Mouse (Mus musculus) spleen, adult 2 months (tissue): ENCODE measurements around the gene Zfhx3. TPM values are rescaled to one million over a fixed set of nuclear protein-coding genes. Genes with fewer than 3 reads are reported as not detected.

ENCODE experiments used
- DNase-seq, 2 experiments: peaks; one replicate each; pipeline versions ENCODE4 v3.0.0 to v3.0.0-alpha.2; 2012 to 2021; ENCODE audit warnings: low spot score in 2 of 2, low read depth in 1 of 2
- H3K27ac ChIP-seq: fragments of 200-500 bp; 2 replicates; pipeline ENCODE4 v1.5.1; 2012; ENCODE audit warnings: low read length, inconsistent platforms; ENCODE audit not compliant: insufficient read depth
- H3K27me3 ChIP-seq: fragments of 200-500 bp; 2 replicates; pipeline ENCODE4 v1.6.1; 2012; ENCODE audit warnings: mild to moderate bottlenecking, moderate library complexity, low read length, inconsistent platforms; ENCODE audit not compliant: control insufficient read depth, insufficient read depth
- H3K36me3 ChIP-seq: fragments of 200-500 bp; 2 replicates; pipeline ENCODE4 v1.6.1; 2012; ENCODE audit warnings: mild to moderate bottlenecking, low read length, inconsistent platforms; ENCODE audit not compliant: control insufficient read depth, insufficient read depth
- H3K4me1 ChIP-seq: fragments of 200-500 bp; 2 replicates; pipeline ENCODE4 v1.6.1; 2011; ENCODE audit warnings: inconsistent platforms; ENCODE audit not compliant: control insufficient read depth, insufficient read depth, insufficient read length
- H3K4me3 ChIP-seq: fragments of 200-500 bp; 2 replicates; pipeline ENCODE4 v1.5.1; 2011; ENCODE audit warnings: mild to moderate bottlenecking, inconsistent platforms; ENCODE audit not compliant: insufficient read depth, insufficient read length; ENCODE audit errors: extremely low read depth
- CTCF ChIP-seq: fragments of 200-500 bp; IDR thresholded peaks from 2 replicates; pipeline ENCODE4 v1.5.1; 2011; ENCODE audit warnings: mild to moderate bottlenecking, inconsistent platforms; ENCODE audit not compliant: insufficient read depth, insufficient read length, insufficient replicate concordance; ENCODE audit errors: extremely low read depth
- POLR2A ChIP-seq: fragments of 200-500 bp; IDR thresholded peaks from 2 replicates; pipeline ENCODE4 v1.6.1; 2011; ENCODE audit warnings: low read depth, low read length, inconsistent platforms
- WGBS: fragments of 180-500 bp; shearing (Covaris S2); methylation state at CpG from one replicate; pipeline ENCODE4 v1.1.7; 2018; 5-methylcytosine and 5-hydroxymethylcytosine counted together
- polyA plus RNA-seq: library from polyadenylated mRNA; depleted of rRNA; stranded (reverse); fragments of >200 nt; gene quantifications from 2 replicates; pipeline ENCODE4 v1.2.3, GENCODE M21; 2012

Zfhx3 gene
- polyA plus RNA-seq, 1 experiment = 1.5 TPM

- no peaks in the 10 kb centered on the region for H3K4me1 ChIP-seq
- WGBS = 68% methylated on average over 5 of the region's 5 CpGs
- no peak for DNase-seq
- H3K36me3 ChIP-seq = no peaks in the 10 kb centered on the region
- no peaks in the 10 kb centered on the region for H3K27me3 ChIP-seq
- no peak overlapping the region for H3K4me3 ChIP-seq
- no peak for TF ChIP-seq POLR2A
- no peak for TF ChIP-seq CTCF
- H3K27ac ChIP-seq = no peak overlapping the region
Observed at GRCm38 (mm10) chr8:109001923-109002322, 1059.5 kb downstream of the Zfhx3 start.

GRCm38 (mm10) chr8:109006986-109007385 is 1064.5 kb downstream of the Zfhx3 start:
- no peak overlapping the region for H3K4me3 ChIP-seq
- no peaks in the 10 kb centered on the region for H3K4me1 ChIP-seq
- no peak for DNase-seq
- H3K27me3 ChIP-seq = no peaks in the 10 kb centered on the region
- WGBS = 81% methylated on average over 9 of the region's 9 CpGs
- no peak overlapping the region for H3K27ac ChIP-seq
- H3K36me3 ChIP-seq = no peaks in the 10 kb centered on the region
- TF ChIP-seq CTCF (no peak), POLR2A (no peak)
